Mouse (Mus musculus) testis, adult 2 months (tissue): ENCODE results near the gene Eif4g1.

Experiments
- CTCF ChIP-seq: fragments of 200-500 bp; IDR thresholded peaks from 2 replicates; pipeline ENCODE4 v1.5.1; 2012; ENCODE audit warnings: low read depth, mild to moderate bottlenecking, inconsistent platforms, low read length, moderate library complexity; ENCODE audit not compliant: control insufficient read depth, insufficient read depth, insufficient replicate concordance
- POLR2A ChIP-seq: fragments of 200-500 bp; IDR thresholded peaks from 2 replicates; pipeline ENCODE4 v1.6.1; 2012; ENCODE audit warnings: low read depth, mild to moderate bottlenecking, inconsistent platforms, low read length, moderate library complexity; ENCODE audit not compliant: control insufficient read depth

- TF ChIP-seq CTCF, result no peak
- no peak for TF ChIP-seq POLR2A
Observed at GRCm38 (mm10) chr16:20637410-20637809, 30.7 kb upstream of the Eif4g1 start.
